Mouse (Mus musculus) yolk sac, embryonic 10.5 days (tissue): Measurements from ENCODE around the gene Grsf1.
A peak's percentile ranks its signal among the peaks of the same experiment; 100 is the strongest.

Experiments
- DNase-seq: peaks from one replicate; pipeline ENCODE4 v3.0.0-alpha.2; 2017; ENCODE audit warnings: low spot score

Grsf1 gene

GRCm38 (mm10) chr5:88675443-88676387 lies at the start of gene Grsf1:
Gene Grsf1, minus strand, starts transcription at chr5:88676171.
- DNase-seq, result peak; percentile 94

GRCm38 (mm10) chr5:88724030-88724429 lies 48.1 kb upstream of the Grsf1 start:
- no peak for DNase-seq

- DNase-seq, result no peak
Measured at GRCm38 (mm10) chr5:88722213-88722600, 46.2 kb upstream of the Grsf1 start.

GRCm38 (mm10) chr5:88721565-88722212 lies 45.7 kb upstream of the Grsf1 start:
- DNase-seq, result peak; percentile 36

- no peak for DNase-seq
Measured at GRCm38 (mm10) chr5:88721003-88721475, 45.1 kb upstream of the Grsf1 start.

- DNase-seq, result peak; percentile 97
Measured at GRCm38 (mm10) chr5:88720116-88721002, 44.4 kb upstream of the Grsf1 start, which contains the start of gene Mob1b. Gene Mob1b, plus strand, starts transcription at chr5:88720855.

GRCm38 (mm10) chr5:88716983-88717382 lies 41.0 kb upstream of the Grsf1 start:
- no peak for DNase-seq

GRCm38 (mm10) chr5:88712328-88712727 lies 36.4 kb upstream of the Grsf1 start:
- DNase-seq, result no peak

- DNase-seq, result peak; percentile 32
Measured at GRCm38 (mm10) chr5:88711618-88712224, 35.8 kb upstream of the Grsf1 start.

GRCm38 (mm10) chr5:88711128-88711527 lies 35.2 kb upstream of the Grsf1 start:
- no peak for DNase-seq

GRCm38 (mm10) chr5:88703551-88703950 lies 27.6 kb upstream of the Grsf1 start:
- DNase-seq, result no peak

GRCm38 (mm10) chr5:88702041-88702440 lies 26.1 kb upstream of the Grsf1 start:
- peak; percentile 57 for DNase-seq

- DNase-seq, result peak; percentile 66
Measured at GRCm38 (mm10) chr5:88699251-88699913, 23.4 kb upstream of the Grsf1 start.

GRCm38 (mm10) chr5:88697291-88697690 lies 21.3 kb upstream of the Grsf1 start:
- DNase-seq, result no peak

- no peak for DNase-seq
Measured at GRCm38 (mm10) chr5:88693057-88693456, 17.1 kb upstream of the Grsf1 start.

- DNase-seq, result no peak
Measured at GRCm38 (mm10) chr5:88692586-88692985, 16.6 kb upstream of the Grsf1 start.

GRCm38 (mm10) chr5:88691506-88692095 lies 15.6 kb upstream of the Grsf1 start:
- peak; percentile 54 for DNase-seq

- DNase-seq, result peak; percentile 64
Measured at GRCm38 (mm10) chr5:88690681-88691505, 14.9 kb upstream of the Grsf1 start.

GRCm38 (mm10) chr5:88689279-88689938 lies 13.4 kb upstream of the Grsf1 start:
- no peak for DNase-seq
